Mouse (Mus musculus) heart, postnatal 0 days (tissue): ENCODE measurements around the gene Mafk.
A peak's percentile ranks its signal among the peaks of the same experiment; 100 is the strongest.

Experiments
- CTCF ChIP-seq: IDR thresholded peaks from 2 replicates; pipeline ENCODE4 v1.5.1; 2016; ENCODE audit warnings: antibody characterized with exemption, control low read depth, low read depth
- EP300 ChIP-seq: IDR thresholded peaks from 2 replicates; pipeline ENCODE4 v1.6.1; 2016; ENCODE audit warnings: antibody characterized with exemption, low read depth

DNA sequence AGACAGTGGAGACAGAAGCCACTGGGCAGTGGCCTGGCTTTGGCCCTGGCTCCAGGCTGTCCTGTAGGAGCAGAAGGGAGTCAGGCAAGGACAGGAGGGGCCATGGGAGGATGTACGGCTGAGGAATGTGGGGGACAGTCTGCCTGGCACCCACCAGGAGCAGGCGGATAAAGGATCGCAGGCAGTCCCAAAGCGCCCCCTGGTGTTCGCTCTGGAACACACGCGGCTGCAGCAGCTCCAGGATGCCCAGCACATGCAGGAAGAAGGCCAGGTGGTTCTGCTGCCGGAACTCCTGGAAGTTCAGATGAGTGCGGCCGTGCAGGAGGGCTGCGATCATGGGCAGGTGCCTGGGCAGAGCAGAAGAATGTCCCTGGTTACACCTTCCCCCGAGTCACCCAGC, 36.6 kb upstream of the Mafk start:
- TF ChIP-seq CTCF (peak; percentile 59), EP300 (no peak)
